Comparison of ENCODE assay signal across 7 mouse cellular contexts in genomic region chr19:42430981-42431380, GRCm38 (mm10). TPM values are rescaled to one million over a fixed set of nuclear protein-coding genes. Genes with fewer than 3 reads are reported as not detected.
A peak's percentile ranks its signal among the peaks of the same experiment; 100 is the strongest.
DNase-seq lines count a peak whose midpoint lies in the region; ATAC-seq and TF ChIP-seq lines count a peak whose summit lies in the region.

No protein-coding gene starts in this region.

- no peak for TF ChIP-seq CTCF in lung, adult 2 months (IDR thresholded peaks at IDR 0.05; ENCODE audit: insufficient read depth, low read length)

- peaks cover 55% of the 10 kb centered on the region for H3K27me3 ChIP-seq in lung, embryonic 16.5 days (ENCODE audit: control insufficient read depth, insufficient read depth, low read depth, low read length)
- H3K27me3 ChIP-seq in forebrain, embryonic 13.5 days: peaks cover 63% of the 10 kb centered on the region
- H3K27me3 ChIP-seq in limb, embryonic 11.5 days (ENCODE audit: control insufficient read depth, insufficient read depth, low read length): peaks cover 54% of the 10 kb centered on the region

- H3K4me2 ChIP-seq in lung, embryonic 16.5 days (ENCODE audit: low read depth, low read length): peak overlapping the region; percentile 90
- H3K4me2 ChIP-seq in forebrain, embryonic 13.5 days: peak overlapping the region; percentile 78
- H3K4me2 ChIP-seq in limb, embryonic 11.5 days (ENCODE audit: low read depth, severe bottlenecking): peak overlapping the region; percentile 91

- peak overlapping the region; percentile 58 for H3K4me3 ChIP-seq in lung, embryonic 16.5 days (ENCODE audit: low read length)
- H3K4me3 ChIP-seq in lung, adult 2 months (replicated peaks; ENCODE audit: extremely low read depth, low read depth, low read length): no peak overlapping the region
- H3K4me3 ChIP-seq in forebrain, embryonic 13.5 days: peak overlapping the region; percentile 60
- H3K4me3 ChIP-seq in limb, embryonic 11.5 days (ENCODE audit: low read depth, low read length): peak overlapping the region; percentile 51

- WGBS in lung, embryonic 16.5 days: 4% methylated on average over 19 of the region's 19 CpGs
- WGBS in lung, adult 2 months: 6% methylated on average over 19 of the region's 19 CpGs
- WGBS in forebrain, embryonic 13.5 days: 1% methylated on average over 19 of the region's 19 CpGs
- 2% methylated on average over 19 of the region's 19 CpGs for WGBS in limb, embryonic 11.5 days

- H3K4me1 ChIP-seq in lung, embryonic 16.5 days (replicated peaks; ENCODE audit: control insufficient read depth, insufficient read depth, low read length): peaks cover 7% of the 10 kb centered on the region
- no peaks in the 10 kb centered on the region for H3K4me1 ChIP-seq in lung, adult 2 months (ENCODE audit: control insufficient read depth, insufficient read depth, low read length)
- peaks cover 37% of the 10 kb centered on the region for H3K4me1 ChIP-seq in forebrain, embryonic 13.5 days
- H3K4me1 ChIP-seq in limb, embryonic 11.5 days (ENCODE audit: control insufficient read depth, insufficient read depth, low read length): peaks cover 6% of the 10 kb centered on the region

- no peak for DNase-seq in lung, adult 2 months
- DNase-seq in limb, embryonic 11.5 days (ENCODE audit: low spot score): peak; percentile 26
- peak; percentile 61 for DNase-seq in right cerebral cortex, postnatal 4 days
- no peak for DNase-seq in ovary, postnatal 36 days (ENCODE audit: low spot score)
- DNase-seq in embryo, embryonic 9.5 days (ENCODE audit: extremely low spot score): no peak

- H3K9ac ChIP-seq in lung, embryonic 16.5 days (ENCODE audit: low read length): no peak overlapping the region
- H3K9ac ChIP-seq in forebrain, embryonic 13.5 days: peak overlapping the region; percentile 82
- no peak overlapping the region; the same call in 1 of the 2 replicates for H3K9ac ChIP-seq in limb, embryonic 11.5 days (ENCODE audit: low read length)

- no peaks in the 10 kb centered on the region for H3K9me3 ChIP-seq in lung, embryonic 16.5 days (ENCODE audit: control insufficient read depth, low read length)
- no peaks in the 10 kb centered on the region for H3K9me3 ChIP-seq in forebrain, embryonic 13.5 days (replicated peaks)
- no peaks in the 10 kb centered on the region for H3K9me3 ChIP-seq in limb, embryonic 11.5 days (ENCODE audit: control insufficient read depth, low read length)

- H3K27ac ChIP-seq in lung, embryonic 16.5 days (ENCODE audit: low read length): no peak overlapping the region
- no peak overlapping the region for H3K27ac ChIP-seq in forebrain, embryonic 13.5 days
- no peak overlapping the region for H3K27ac ChIP-seq in limb, embryonic 11.5 days (replicated peaks; ENCODE audit: low read depth, low read length)

- no peak for ATAC-seq in lung, embryonic 16.5 days (ENCODE audit: low read depth)
- ATAC-seq in forebrain, embryonic 13.5 days: peak; percentile 34
- ATAC-seq in limb, embryonic 11.5 days (ENCODE audit: insufficient number of reproducible peaks, low FRiP score, low TSS enrichment, low read depth): no peak

- no peaks in the 10 kb centered on the region for H3K36me3 ChIP-seq in lung, embryonic 16.5 days (ENCODE audit: control insufficient read depth, insufficient read depth, low read length)
- H3K36me3 ChIP-seq in forebrain, embryonic 13.5 days (ENCODE audit: poor library complexity, severe bottlenecking): no peaks in the 10 kb centered on the region
- no peaks in the 10 kb centered on the region for H3K36me3 ChIP-seq in limb, embryonic 11.5 days (ENCODE audit: control insufficient read depth, insufficient read depth, low read length)

- no peak for TF ChIP-seq POLR2A in lung, adult 2 months (IDR thresholded peaks at IDR 0.05; ENCODE audit: borderline replicate concordance, extremely low read depth, low read depth, low read length)

RNA-seq across cellular contexts. Expression of gene Crtac1, which starts 0.6 kb away (rescaled TPM):
- polyA plus RNA-seq in lung, embryonic 16.5 days (2015; fragmentation: Nextera tagmentation; extraction: Ambion mirVana): 1.0 TPM in 2 replicates
- polyA plus RNA-seq in lung, adult 2 months (2012; rRNA removed): 0.06 and 0.12 TPM in 2 replicates
- polyA plus RNA-seq in forebrain, embryonic 13.5 days (2015; fragmentation: Nextera tagmentation; extraction: Ambion mirVana): 12.0 and 14.1 TPM in 2 replicates
- polyA plus RNA-seq in limb, embryonic 11.5 days (2014; fragmentation: Nextera tagmentation; extraction: Ambion mirVana): 1.2 and 1.7 TPM in 2 replicates

Comparison
In these comparisons a context has a peak if more than half of its experiments do, and no peak if none do; other contexts are left out.
1. DNase-seq: peak in limb, embryonic 11.5 days (single experiment) and right cerebral cortex, postnatal 4 days (single experiment); none in lung, adult 2 months (single experiment), ovary, postnatal 36 days (single experiment) and embryo, embryonic 9.5 days (single experiment).
2. Peak in every context shown above with its lines, with median percentiles within 50 percentile points of each other: H3K4me2 ChIP-seq.